Mouse (Mus musculus): ENCODE data around the gene Ppy. TPM values are rescaled to one million over a fixed set of nuclear protein-coding genes. Genes with fewer than 3 reads are reported as not detected.

Ppy gene
- not detected in 2 replicates for polyA plus RNA-seq (2015; fragmentation: Nextera tagmentation; extraction: Ambion mirVana)

GRCm38 (mm10) chr11:102101219-102101618 is at the start of gene Ppy:
Gene Ppy, minus strand, starts transcription at chr11:102101319.

GRCm38 (mm10) chr11:102145471-102146001 is 44.4 kb upstream of the Ppy start, which contains the start of gene Nags:
Gene Nags, plus strand, starts transcription at chr11:102145513.

GRCm38 (mm10) chr11:102107732-102108131 is 6.6 kb upstream of the Ppy start, which contains the start of gene Pyy:
Gene Pyy, minus strand, starts transcription at chr11:102107832.

GRCm38 (mm10) chr11:102087931-102088898 is 12.9 kb downstream of the Ppy start, which contains the start of gene Mpp2:
Gene Mpp2, minus strand, starts transcription at chr11:102088515.

Other genes starting within 250 kb of the Ppy start
- gene Meox1, start 206.9 kb downstream of the Ppy start, polyA plus RNA-seq (2015; fragmentation: Nextera tagmentation; extraction: Ambion mirVana): 8.4 and 9.2 TPM in 2 replicates
- gene Sost, start 134.3 kb downstream of the Ppy start, polyA plus RNA-seq (2015; fragmentation: Nextera tagmentation; extraction: Ambion mirVana): 0.09 TPM in 1 of 2 replicates, not detected in the other
- gene Cfap97d1, start 117.0 kb downstream of the Ppy start, polyA plus RNA-seq (2015; fragmentation: Nextera tagmentation; extraction: Ambion mirVana): not detected in 2 replicates
- 88.1 and 96.2 TPM in 2 replicates for gene Dusp3, start 114.3 kb downstream of the Ppy start, polyA plus RNA-seq (2015; fragmentation: Nextera tagmentation; extraction: Ambion mirVana)
- gene Mpp3, start 72.9 kb downstream of the Ppy start, polyA plus RNA-seq (2015; fragmentation: Nextera tagmentation; extraction: Ambion mirVana): 19.7 and 22.6 TPM in 2 replicates
- 13.1 and 19.0 TPM in 2 replicates for gene Cd300lg, start 59.8 kb downstream of the Ppy start, polyA plus RNA-seq (2015; fragmentation: Nextera tagmentation; extraction: Ambion mirVana)
- 0.85 and 0.99 TPM in 2 replicates for gene Mpp2, start 12.8 kb downstream of the Ppy start, polyA plus RNA-seq (2015; fragmentation: Nextera tagmentation; extraction: Ambion mirVana)
- not detected in 2 replicates for gene Pyy, start 6.5 kb upstream of the Ppy start, polyA plus RNA-seq (2015; fragmentation: Nextera tagmentation; extraction: Ambion mirVana)
- not detected in 2 replicates for gene Nags, start 44.2 kb upstream of the Ppy start, polyA plus RNA-seq (2015; fragmentation: Nextera tagmentation; extraction: Ambion mirVana)
- gene Tmem101, start 55.1 kb upstream of the Ppy start, polyA plus RNA-seq (2015; fragmentation: Nextera tagmentation; extraction: Ambion mirVana): 17.9 and 19.3 TPM in 2 replicates
- gene Lsm12, start 84.0 kb upstream of the Ppy start, polyA plus RNA-seq (2015; fragmentation: Nextera tagmentation; extraction: Ambion mirVana): 91.9 and 96.3 TPM in 2 replicates
- 13.2 and 16.3 TPM in 2 replicates for gene G6pc3, start 88.3 kb upstream of the Ppy start, polyA plus RNA-seq (2015; fragmentation: Nextera tagmentation; extraction: Ambion mirVana)
- gene Hdac5, start 128.8 kb upstream of the Ppy start, polyA plus RNA-seq (2015; fragmentation: Nextera tagmentation; extraction: Ambion mirVana): 51.9 and 58.9 TPM in 2 replicates
- gene BC030867, start 147.6 kb upstream of the Ppy start, polyA plus RNA-seq (2015; fragmentation: Nextera tagmentation; extraction: Ambion mirVana): 1.8 and 2.6 TPM in 2 replicates
- gene Asb16, start 167.4 kb upstream of the Ppy start, polyA plus RNA-seq (2015; fragmentation: Nextera tagmentation; extraction: Ambion mirVana): 1.6 and 2.5 TPM in 2 replicates
- gene Tmub2, start 183.6 kb upstream of the Ppy start, polyA plus RNA-seq (2015; fragmentation: Nextera tagmentation; extraction: Ambion mirVana): 26.3 and 27.0 TPM in 2 replicates
- gene Atxn7l3, start 195.3 kb upstream of the Ppy start, polyA plus RNA-seq (2015; fragmentation: Nextera tagmentation; extraction: Ambion mirVana): 5.4 and 6.3 TPM in 2 replicates
- 40.6 and 45.3 TPM in 2 replicates for gene Ubtf, start 218.4 kb upstream of the Ppy start, polyA plus RNA-seq (2015; fragmentation: Nextera tagmentation; extraction: Ambion mirVana)

All from skeletal muscle tissue, postnatal 0 days (tissue).